Mouse (Mus musculus): Measurements from ENCODE around the gene Ptma. TPM values are rescaled to one million over a fixed set of nuclear protein-coding genes. Genes with fewer than 3 reads are reported as not detected.
A peak's percentile ranks its signal among the peaks of the same experiment; 100 is the strongest.

Ptma gene
- polyA plus RNA-seq (2012; rRNA removed): 610 and 672 TPM in 2 replicates

- H3K4me1 ChIP-seq (ENCODE audit: control insufficient read depth, insufficient read depth, low read length): peaks cover 19% of the 10 kb centered on the region
Observed at GRCm38 (mm10) chr1:86526116-86526788, at the start of gene Ptma. Ptma (plus strand) TSS chr1:86526726.

GRCm38 (mm10) chr1:86477738-86478285, 48.7 kb upstream of the Ptma start:
- H3K4me1 ChIP-seq (ENCODE audit: control insufficient read depth, insufficient read depth, low read length): peaks cover under 1% of the 10 kb centered on the region; the same call in 1 of the 2 replicates
- no peak overlapping the region for H3K4me3 ChIP-seq (replicated peaks; ENCODE audit: insufficient read depth, low read depth, low read length)
- no peak for DNase-seq
- 92% methylated on average over 5 of the region's 5 CpGs for whole genome bisulfite sequencing
- TF ChIP-seq CTCF (IDR thresholded peaks at IDR 0.05; ENCODE audit: borderline replicate concordance, insufficient read depth, low read depth, low read length): no peak
- TF ChIP-seq POLR2A (IDR thresholded peaks at IDR 0.05; ENCODE audit: borderline replicate concordance, insufficient read depth, low read length): no peak
- no peak overlapping the region for H3K27ac ChIP-seq (ENCODE audit: insufficient read depth, low read length)
- H3K27me3 ChIP-seq (ENCODE audit: control insufficient read depth, insufficient read depth, low read length): no peaks in the 10 kb centered on the region

More at GRCm38 (mm10) chr1:86526116-86526788, at the start of gene Ptma:
- WGBS: under 1% methylated on average over 63 of the region's 63 CpGs
- Histone ChIP-seq H3K27ac (ENCODE audit: insufficient read depth, low read length) (peak within 1 kb of the TSS; percentile 99), H3K27me3 (ENCODE audit: control insufficient read depth, insufficient read depth, low read length) (no peaks in the 10 kb centered on the region), H3K4me3 (replicated peaks; ENCODE audit: insufficient read depth, low read depth, low read length) (peak within 1 kb of the TSS; percentile 68)
- peak; percentile 99 to 100 for DNase-seq
- TF ChIP-seq CTCF (IDR thresholded peaks at IDR 0.05; ENCODE audit: borderline replicate concordance, insufficient read depth, low read depth, low read length) (no peak; the same call in 1 of the 2 replicates), POLR2A (IDR thresholded peaks at IDR 0.05; ENCODE audit: borderline replicate concordance, insufficient read depth, low read length) (peak; percentile 80)

- TF ChIP-seq CTCF (IDR thresholded peaks at IDR 0.05; ENCODE audit: borderline replicate concordance, insufficient read depth, low read depth, low read length) (no peak), POLR2A (IDR thresholded peaks at IDR 0.05; ENCODE audit: borderline replicate concordance, insufficient read depth, low read length) (no peak)
- Histone ChIP-seq H3K27ac (ENCODE audit: insufficient read depth, low read length) (no peak overlapping the region), H3K4me3 (replicated peaks; ENCODE audit: insufficient read depth, low read depth, low read length) (no peak overlapping the region), H3K27me3 (ENCODE audit: control insufficient read depth, insufficient read depth, low read length) (no peaks in the 10 kb centered on the region), H3K4me1 (ENCODE audit: control insufficient read depth, insufficient read depth, low read length) (no peaks in the 10 kb centered on the region)
- DNase-seq: no peak
- 87% methylated on average over 8 of the region's 8 CpGs for WGBS
Observed at GRCm38 (mm10) chr1:86479099-86479825, 47.3 kb upstream of the Ptma start.

GRCm38 (mm10) chr1:86480288-86480687, 46.2 kb upstream of the Ptma start:
- Histone ChIP-seq H3K27ac (ENCODE audit: insufficient read depth, low read length) (no peak overlapping the region), H3K4me1 (ENCODE audit: control insufficient read depth, insufficient read depth, low read length) (no peaks in the 10 kb centered on the region), H3K27me3 (ENCODE audit: control insufficient read depth, insufficient read depth, low read length) (no peaks in the 10 kb centered on the region), H3K4me3 (replicated peaks; ENCODE audit: insufficient read depth, low read depth, low read length) (no peak overlapping the region)
- no peak for DNase-seq
- TF ChIP-seq POLR2A (IDR thresholded peaks at IDR 0.05; ENCODE audit: borderline replicate concordance, insufficient read depth, low read length) (no peak), CTCF (IDR thresholded peaks at IDR 0.05; ENCODE audit: borderline replicate concordance, insufficient read depth, low read depth, low read length) (no peak)
- WGBS: 92% methylated on average over 6 of the region's 6 CpGs

- Histone ChIP-seq H3K4me1 (ENCODE audit: control insufficient read depth, insufficient read depth, low read length) (no peaks in the 10 kb centered on the region), H3K27ac (ENCODE audit: insufficient read depth, low read length) (no peak overlapping the region), H3K27me3 (ENCODE audit: control insufficient read depth, insufficient read depth, low read length) (no peaks in the 10 kb centered on the region), H3K4me3 (replicated peaks; ENCODE audit: insufficient read depth, low read depth, low read length) (no peak overlapping the region)
- no peak for DNase-seq
- 87% methylated on average over 8 of the region's 8 CpGs for WGBS
- TF ChIP-seq CTCF (IDR thresholded peaks at IDR 0.05; ENCODE audit: borderline replicate concordance, insufficient read depth, low read depth, low read length) (no peak), POLR2A (IDR thresholded peaks at IDR 0.05; ENCODE audit: borderline replicate concordance, insufficient read depth, low read length) (no peak)
Observed at GRCm38 (mm10) chr1:86480735-86481447, 45.6 kb upstream of the Ptma start.

- H3K27me3 ChIP-seq (ENCODE audit: control insufficient read depth, insufficient read depth, low read length): no peaks in the 10 kb centered on the region
- WGBS: 75% methylated on average over 7 of the region's 7 CpGs
- no peak for TF ChIP-seq POLR2A (IDR thresholded peaks at IDR 0.05; ENCODE audit: borderline replicate concordance, insufficient read depth, low read length)
- no peak for TF ChIP-seq CTCF (IDR thresholded peaks at IDR 0.05; ENCODE audit: borderline replicate concordance, insufficient read depth, low read depth, low read length)
Observed at GRCm38 (mm10) chr1:86481468-86481867, 45.1 kb upstream of the Ptma start.

GRCm38 (mm10) chr1:86482288-86482687, 44.2 kb upstream of the Ptma start:
- 90% methylated on average over 11 of the region's 11 CpGs for WGBS

More at GRCm38 (mm10) chr1:86481468-86481867, 45.1 kb upstream of the Ptma start:
- no peak overlapping the region for H3K4me3 ChIP-seq (replicated peaks; ENCODE audit: insufficient read depth, low read depth, low read length)
- no peak overlapping the region for H3K27ac ChIP-seq (ENCODE audit: insufficient read depth, low read length)
- DNase-seq: no peak
- no peaks in the 10 kb centered on the region for H3K4me1 ChIP-seq (ENCODE audit: control insufficient read depth, insufficient read depth, low read length)

More at GRCm38 (mm10) chr1:86482288-86482687, 44.2 kb upstream of the Ptma start:
- Histone ChIP-seq H3K27me3 (ENCODE audit: control insufficient read depth, insufficient read depth, low read length) (no peaks in the 10 kb centered on the region), H3K4me3 (replicated peaks; ENCODE audit: insufficient read depth, low read depth, low read length) (no peak overlapping the region), H3K4me1 (ENCODE audit: control insufficient read depth, insufficient read depth, low read length) (no peaks in the 10 kb centered on the region), H3K27ac (ENCODE audit: insufficient read depth, low read length) (no peak overlapping the region)
- no peak for DNase-seq
- no peak for TF ChIP-seq CTCF (IDR thresholded peaks at IDR 0.05; ENCODE audit: borderline replicate concordance, insufficient read depth, low read depth, low read length)
- TF ChIP-seq POLR2A (IDR thresholded peaks at IDR 0.05; ENCODE audit: borderline replicate concordance, insufficient read depth, low read length): no peak

All from cerebellum, adult 2 months (tissue).